Mouse (Mus musculus) CH12.LX (cell line): Measurements from ENCODE around the gene Mea1. TPM values are rescaled to one million over a fixed set of nuclear protein-coding genes. Genes with fewer than 3 reads are reported as not detected.

Source experiments
- DNase-seq: peaks from one replicate; pipeline ENCODE4 v3.0.0-alpha.2; 2013; ENCODE audit errors: extremely low read depth
- H3K27ac ChIP-seq: 2 replicates; pipeline ENCODE4 v1.5.1; 2012; ENCODE audit warnings: low read depth, mild to moderate bottlenecking, control low read depth, moderate library complexity; ENCODE audit not compliant: insufficient read depth
- H3K27me3 ChIP-seq: replicated peaks from 2 replicates; pipeline ENCODE3; 2012; ENCODE audit warnings: inconsistent platforms
- H3K36me3 ChIP-seq, 2 experiments: replicated peaks in 1 of 2; 2 replicates each; pipeline versions ENCODE3 to v1.6.1; 2012; ENCODE audit warnings: inconsistent platforms in 1 of 2, low read length in 1 of 2, mild to moderate bottlenecking in 1 of 2, mixed read lengths in 1 of 2, moderate library complexity in 1 of 2; ENCODE audit not compliant: control insufficient read depth in 1 of 2, insufficient read depth in 1 of 2
- H3K4me1 ChIP-seq, 2 experiments: 2 replicates each; pipeline ENCODE4 v1.6.1; 2012; ENCODE audit warnings: inconsistent platforms in 1 of 2, moderate library complexity in 1 of 2; ENCODE audit not compliant: insufficient read depth in 2 of 2, control insufficient read depth in 1 of 2
- H3K4me2 ChIP-seq: 2 replicates; pipeline ENCODE4 v1.6.1; 2012; ENCODE audit warnings: low read depth, mild to moderate bottlenecking, control low read depth; ENCODE audit not compliant: poor library complexity, insufficient read depth, severe bottlenecking
- H3K4me3 ChIP-seq, 3 experiments: fragments of 150-350 bp in 1 of 3; sonication (generic) in 1 of 3; replicated peaks in 1 of 3; 2 replicates each; pipeline versions ENCODE3 to v1.5.1; 2011 to 2012; ENCODE audit warnings: low read depth in 2 of 3, low read length in 2 of 3, mild to moderate bottlenecking in 2 of 3, moderate library complexity in 2 of 3, control low read depth in 1 of 3, improper control_type of control experiment in 1 of 3, inconsistent platforms in 1 of 3, mixed read lengths in 1 of 3; ENCODE audit not compliant: poor library complexity in 1 of 3
- H3K79me2 ChIP-seq: replicated peaks from 2 replicates; pipeline ENCODE4 v1.6.1; 2012; ENCODE audit warnings: mild to moderate bottlenecking, moderate library complexity; ENCODE audit not compliant: control insufficient read depth, poor library complexity, insufficient read depth, severe bottlenecking; ENCODE audit errors: extremely low read depth
- H3K9ac ChIP-seq: 2 replicates; pipeline ENCODE4 v1.6.1; 2012; ENCODE audit warnings: low read depth, mild to moderate bottlenecking, control low read depth, moderate library complexity; ENCODE audit not compliant: insufficient read depth
- H3K9me3 ChIP-seq: replicated peaks from 2 replicates; pipeline ENCODE3; 2012; ENCODE audit warnings: low read length, inconsistent platforms, mixed read lengths
- CTCF ChIP-seq, 2 experiments: IDR thresholded peaks in 1 of 2; conservative IDR thresholded peaks in 1 of 2; 2 replicates each; pipeline ENCODE4 v1.5.1; 2011 to 2012; ENCODE audit warnings: low read depth in 2 of 2, low read length in 2 of 2, improper control_type of control experiment in 1 of 2, inconsistent platforms in 1 of 2, mild to moderate bottlenecking in 1 of 2, moderate library complexity in 1 of 2
- EP300 ChIP-seq: IDR thresholded peaks from 2 replicates; pipeline ENCODE4 v1.6.1; 2011; ENCODE audit warnings: low read length, improper control_type of control experiment
- HCFC1 ChIP-seq: IDR thresholded peaks from 2 replicates; pipeline ENCODE4 v1.6.1; 2012; ENCODE audit warnings: low read depth, mild to moderate bottlenecking, inconsistent platforms, low read length, improper control_type of control experiment
- IRF4 ChIP-seq: IDR thresholded peaks from 2 replicates; pipeline ENCODE4 v1.6.1; 2014; ENCODE audit warnings: low read depth, mild to moderate bottlenecking, inconsistent platforms, low read length, improper control_type of control experiment
- MAFK ChIP-seq: IDR thresholded peaks from 2 replicates; pipeline ENCODE4 v1.6.1; 2011; ENCODE audit warnings: low read length, improper control_type of control experiment; ENCODE audit not compliant: insufficient replicate concordance
- MAZ ChIP-seq: IDR thresholded peaks from 2 replicates; pipeline ENCODE4 v1.6.1; 2012; ENCODE audit warnings: low read depth, mild to moderate bottlenecking, inconsistent platforms, low read length, improper control_type of control experiment, moderate library complexity
- MXI1 ChIP-seq: IDR thresholded peaks from 2 replicates; pipeline ENCODE4 v1.6.1; 2011; ENCODE audit warnings: mild to moderate bottlenecking, low read depth, low read length, improper control_type of control experiment
- NELFE ChIP-seq: IDR thresholded peaks from 2 replicates; pipeline ENCODE4 v1.6.1; 2011; ENCODE audit warnings: low read depth, low read length, improper control_type of control experiment
- POLR2A ChIP-seq: IDR thresholded peaks from 2 replicates; pipeline ENCODE4 v1.6.1; 2011; ENCODE audit warnings: low read depth, mild to moderate bottlenecking, improper control_type of control experiment, low read length
- RAD21 ChIP-seq: IDR thresholded peaks from 2 replicates; pipeline ENCODE4 v1.6.1; 2011; ENCODE audit warnings: low read depth, mild to moderate bottlenecking, low read length, improper control_type of control experiment, moderate library complexity
- SMC3 ChIP-seq: IDR thresholded peaks from 2 replicates; pipeline ENCODE4 v1.6.1; 2011; ENCODE audit warnings: low read depth, low read length, improper control_type of control experiment
- TCF12 ChIP-seq: IDR thresholded peaks from 2 replicates; pipeline ENCODE4 v1.6.1; 2014; ENCODE audit warnings: low read depth, mild to moderate bottlenecking, inconsistent platforms, low read length, improper control_type of control experiment
- ZNF384 ChIP-seq: IDR thresholded peaks from 2 replicates; pipeline ENCODE4 v1.6.1; 2012; ENCODE audit warnings: low read depth, low read length, improper control_type of control experiment, inconsistent platforms
- dilution Hi-C: fragments of 300-500 bp; cut with MboI; formaldehyde crosslinking; loops from 2 replicates; pipeline ENCODE4 v1.14.3; 2020; ENCODE audit warnings: low sequenced_read_pairs; ENCODE audit not compliant: extremely low pct_unique_long_range_greater_than_20kb, extremely low pct_ligation_motif_present
- in situ Hi-C: fragments of 300-500 bp; cut with MboI; formaldehyde crosslinking; loops from 3 replicates; pipeline ENCODE4 v1.14.3; 2019; ENCODE audit warnings: low sequenced_read_pairs, low pct_ligation_motif_present, low pct_unique_long_range_greater_than_20kb, mixed read lengths
- polyA plus RNA-seq: library from polyadenylated mRNA; unstranded; fragments of >175 nt; gene quantifications from 2 replicates; pipeline ENCODE4 v1.2.1, GENCODE M21; 2012; ENCODE audit warnings: low read depth; ENCODE audit not compliant: insufficient read length
- total RNA-seq, 2 experiments: library from RNA; depleted of rRNA; stranded (reverse); fragments of 300-350 nt in 1 of 2; fragments of >200 nt in 1 of 2; gene quantifications; 2 replicates each; pipeline ENCODE4 v1.2.3; 2012 to 2014

The Mea1 gene
- total and polyA plus RNA-seq, 3 experiments, result 68.3 to 106 (median 86.1) TPM

- Histone ChIP-seq H3K79me2 (no peaks in the 10 kb centered on the region), H3K4me2 (no peak overlapping the region), H3K36me3 (peaks cover 44 to 68% of the 10 kb centered on the region in 2 experiments), H3K9ac (no peak overlapping the region), H3K4me3 (no peak overlapping the region), H3K9me3 (no peaks in the 10 kb centered on the region), H3K27me3 (no peaks in the 10 kb centered on the region), H3K27ac (no peak overlapping the region), H3K4me1 (peaks cover 6 to 11% of the 10 kb centered on the region in 2 experiments)
- in situ Hi-C loops (no loop called here), dilution Hi-C loops (no loop called here)
- TF ChIP-seq CTCF (conservative IDR thresholded peaks at IDR 0.05 in 1 of 2, IDR thresholded peaks at IDR 0.05 in 1 of 2; ENCODE audit: low read depth in 2 of 2, low read length in 2 of 2) (0 out of 4 replicates have a peak, but pooled peaks of 1 of the 2 experiments have one; percentile 0), HCFC1 (no peak)
- no peak for DNase-seq
Observed at GRCm38 (mm10) chr17:46725731-46726645, 47.4 kb downstream of the Mea1 start.

- in situ Hi-C loops, result no loop called here
- no peak overlapping the region for H3K4me2 ChIP-seq
Observed at GRCm38 (mm10) chr17:46727271-46727670, 48.7 kb downstream of the Mea1 start.

GRCm38 (mm10) chr17:46728021-46728420 lies 49.4 kb downstream of the Mea1 start:
- no peak for DNase-seq
- Histone ChIP-seq H3K27ac (no peak overlapping the region), H3K9me3 (no peaks in the 10 kb centered on the region), H3K79me2 (no peaks in the 10 kb centered on the region), H3K36me3 (peaks cover 26 to 49% of the 10 kb centered on the region in 2 experiments), H3K27me3 (no peaks in the 10 kb centered on the region), H3K4me1 (no peaks in the 10 kb centered on the region), H3K4me3 (no peak overlapping the region), H3K9ac (no peak overlapping the region), H3K4me2 (no peak overlapping the region)
- in situ Hi-C loops, result no loop called here
- dilution Hi-C loops, result no loop called here
- TF ChIP-seq SMC3, result peak; percentile 34
- peak in 1 of 2 experiments; percentile 41; a peak in 2 of 4 replicates for TF ChIP-seq CTCF (conservative IDR thresholded peaks at IDR 0.05 in 1 of 2, IDR thresholded peaks at IDR 0.05 in 1 of 2; ENCODE audit: low read depth in 2 of 2, low read length in 2 of 2)
- no peak for TF ChIP-seq POLR2A
- peak; percentile 25 for TF ChIP-seq RAD21
- no peak for TF ChIP-seq IRF4
- no peak for TF ChIP-seq EP300
- no peak for TF ChIP-seq ZNF384
- TF ChIP-seq MAZ, result no peak
- TF ChIP-seq MAFK, result no peak
- no peak for TF ChIP-seq NELFE

More at GRCm38 (mm10) chr17:46727271-46727670, 48.7 kb downstream of the Mea1 start:
- H3K36me3 ChIP-seq, result peaks cover 31 to 55% of the 10 kb centered on the region in 2 experiments
- H3K4me3 ChIP-seq, result no peak overlapping the region
- dilution Hi-C loops, result no loop called here
- no peak overlapping the region for H3K9ac ChIP-seq
- no peaks in the 10 kb centered on the region for H3K27me3 ChIP-seq
- H3K4me1 ChIP-seq, result peaks cover 3% of the 10 kb centered on the region in 2 experiments
- no peaks in the 10 kb centered on the region for H3K79me2 ChIP-seq
- no peak for TF ChIP-seq TCF12
- no peak for TF ChIP-seq NELFE
- TF ChIP-seq MXI1, result no peak
- DNase-seq, result no peak
- H3K27ac ChIP-seq, result no peak overlapping the region
- H3K9me3 ChIP-seq, result no peaks in the 10 kb centered on the region
